Mouse (Mus musculus) C2C12 (cell line): ENCODE measurements around the gene Clint1.

Source experiments
- CEBPB ChIP-seq: IDR thresholded peaks from one replicate; pipeline ENCODE4 v1.6.1; 2011; ENCODE audit warnings: low read depth, mild to moderate bottlenecking, control low read depth, moderate library complexity
- CTCF ChIP-seq: IDR thresholded peaks from one replicate; pipeline ENCODE4 v1.5.1; 2011; ENCODE audit not compliant: control insufficient read depth, insufficient read depth, insufficient read length
- MAX ChIP-seq: IDR thresholded peaks from one replicate; pipeline ENCODE4 v1.6.1; 2011; ENCODE audit warnings: mild to moderate bottlenecking, control low read depth
- MYOD1 ChIP-seq: IDR thresholded peaks from one replicate; pipeline ENCODE4 v1.6.1; 2011; ENCODE audit warnings: low read depth; ENCODE audit not compliant: control insufficient read depth, insufficient read length
- MYOG ChIP-seq: IDR thresholded peaks from one replicate; pipeline ENCODE4 v1.6.1; 2011; ENCODE audit not compliant: control insufficient read depth, insufficient read length; ENCODE audit errors: extremely low read depth
- USF1 ChIP-seq: IDR thresholded peaks from one replicate; pipeline ENCODE4 v1.6.1; 2011; ENCODE audit warnings: low read depth, mild to moderate bottlenecking, control low read depth, moderate library complexity

GRCm38 (mm10) chr11:45942281-45942680 is 90.4 kb downstream of the Clint1 start:
- TF ChIP-seq CTCF (no peak), CEBPB (no peak), MAX (no peak), MYOG (no peak), USF1 (no peak), MYOD1 (no peak)
